Mouse (Mus musculus) liver, embryonic 14.5 days (tissue): ENCODE results near the gene Prdm16. TPM values are rescaled to one million over a fixed set of nuclear protein-coding genes. Genes with fewer than 3 reads are reported as not detected.

ENCODE experiments used
- ATAC-seq: fragments of 200-750 bp; cut with Nextera tagmentation; 2 replicates; pipeline ENCODE4 v1.8.0; 2017; ENCODE audit warnings: moderate number of reproducible peaks, mild to moderate bottlenecking, moderate library complexity; ENCODE audit not compliant: insufficient read depth
- DNase-seq, 3 experiments: peaks; one replicate each; pipeline ENCODE4 v3.0.0-alpha.2; 2012 to 2013; ENCODE audit warnings: low read depth in 3 of 3, low spot score in 3 of 3
- H3K27ac ChIP-seq: fragments of 300-500 bp; sonication (generic); 2 replicates; pipeline ENCODE4 v1.5.1; 2014; ENCODE audit warnings: moderate library complexity, mild to moderate bottlenecking, control low read depth, inconsistent platforms
- H3K27me3 ChIP-seq: fragments of 300-500 bp; sonication (generic); 2 replicates; pipeline ENCODE4 v1.6.1; 2014; ENCODE audit warnings: mild to moderate bottlenecking, low read length, moderate library complexity; ENCODE audit not compliant: control insufficient read depth, insufficient read depth
- H3K36me3 ChIP-seq: fragments of 300-500 bp; sonication (generic); replicated peaks from 2 replicates; pipeline ENCODE4 v1.6.1; 2014; ENCODE audit warnings: low read depth; ENCODE audit not compliant: control insufficient read depth, insufficient read depth
- H3K4me1 ChIP-seq, 2 experiments: fragments of 200-500 bp in 1 of 2; fragments of 300-500 bp in 1 of 2; sonication (generic) in 1 of 2; replicated peaks; 2 replicates each; pipeline ENCODE4 v1.6.1; 2012 to 2014; ENCODE audit warnings: antibody characterized with exemption in 1 of 2, inconsistent platforms in 1 of 2, low read length in 1 of 2; ENCODE audit not compliant: control insufficient read depth in 2 of 2, insufficient read depth in 2 of 2
- H3K4me2 ChIP-seq: fragments of 300-500 bp; sonication (generic); 2 replicates; pipeline ENCODE4 v1.6.1; 2014; ENCODE audit warnings: low read depth, mild to moderate bottlenecking, control low read depth, moderate library complexity
- H3K4me3 ChIP-seq, 2 experiments: fragments of 200-500 bp in 1 of 2; fragments of 300-500 bp in 1 of 2; sonication (generic) in 1 of 2; 2 replicates each; pipeline ENCODE4 v1.5.1; 2012 to 2014; ENCODE audit warnings: low read depth in 2 of 2, low read length in 2 of 2, mild to moderate bottlenecking in 2 of 2, control low read depth in 1 of 2, inconsistent platforms in 1 of 2, moderate library complexity in 1 of 2; ENCODE audit not compliant: insufficient read depth in 1 of 2
- H3K9ac ChIP-seq: fragments of 300-500 bp; sonication (generic); replicated peaks from 2 replicates; pipeline ENCODE4 v1.6.1; 2014; ENCODE audit warnings: mild to moderate bottlenecking, control low read depth, moderate library complexity
- H3K9me3 ChIP-seq: fragments of 300-500 bp; sonication (generic); 2 replicates; pipeline ENCODE4 v1.6.1; 2016; ENCODE audit warnings: low read length, mixed read lengths; ENCODE audit not compliant: control insufficient read depth
- CTCF ChIP-seq: IDR thresholded peaks from 2 replicates; pipeline ENCODE4 v1.5.1; 2016; ENCODE audit warnings: antibody characterized with exemption, low read depth, control low read depth
- EP300 ChIP-seq: IDR thresholded peaks from 2 replicates; pipeline ENCODE4 v1.6.1; 2016; ENCODE audit warnings: antibody characterized with exemption, low read depth
- WGBS: fragments of 180-500 bp; shearing (Covaris S2); extraction: QIAGEN DNeasy Blood & Tissue Kit; methylation state at CpG from one replicate; pipeline ENCODE4 v1.1.7; 2014; ENCODE audit not compliant: insufficient replicate concordance; 5-methylcytosine and 5-hydroxymethylcytosine counted together
- polyA plus RNA-seq, 2 experiments: library from polyadenylated mRNA; depleted of rRNA in 1 of 2; stranded (reverse) in 1 of 2; unstranded in 1 of 2; fragments of >200 nt; fragmentation: Nextera tagmentation in 1 of 2; extraction: Ambion mirVana in 1 of 2; gene quantifications; 2 replicates each; pipeline versions ENCODE4 v1.2.1 to v1.2.3; 2012 to 2014

Prdm16 gene
- polyA plus RNA-seq, 2 experiments = 0.70 to 0.86 TPM

DNA sequence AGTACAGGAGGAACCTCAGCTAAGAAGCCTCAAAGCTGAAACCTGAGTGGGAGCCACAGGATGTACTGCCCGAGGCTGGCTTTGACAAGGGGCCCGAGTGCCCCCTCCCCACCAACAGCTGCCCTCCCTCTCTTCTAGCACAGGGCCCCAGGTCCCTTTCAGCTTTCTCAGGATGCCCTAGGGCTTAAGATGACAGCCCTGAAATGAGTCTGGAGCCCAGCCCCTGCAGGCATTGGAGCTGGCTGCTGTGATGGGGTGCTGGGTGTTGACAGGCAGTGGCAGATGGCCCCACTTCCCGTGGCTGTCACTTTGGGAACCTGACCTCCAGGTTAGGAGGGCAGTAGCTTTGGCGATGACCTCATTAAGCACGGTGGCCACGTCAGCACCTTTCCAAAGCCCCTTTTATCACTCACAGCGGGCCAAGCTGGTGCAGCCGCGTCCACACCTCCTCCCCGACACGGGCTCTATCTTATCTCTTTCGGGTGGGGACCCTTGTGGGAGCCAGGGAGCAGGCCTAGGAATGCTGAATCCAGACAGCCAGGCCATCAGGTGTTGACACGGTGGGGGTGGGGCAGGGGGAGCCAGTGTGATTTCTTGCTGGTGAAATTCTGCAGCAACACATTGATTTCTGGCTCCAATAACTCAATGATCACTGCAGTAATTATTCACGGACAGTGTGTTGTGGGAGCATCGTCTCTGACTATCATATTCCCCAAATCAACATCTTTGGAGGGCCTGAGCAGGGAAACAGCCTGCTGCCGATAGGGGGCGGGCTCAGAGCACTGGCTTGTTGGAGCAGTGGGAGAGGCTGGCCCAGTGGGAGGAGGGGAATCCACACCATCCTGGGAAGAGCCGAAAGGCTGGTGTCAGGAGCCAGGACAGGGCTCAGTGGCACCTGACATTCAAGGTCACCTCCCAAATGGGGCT, 243.2 kb downstream of the Prdm16 start:
- no peak for DNase-seq
- H3K4me3 ChIP-seq = no peak overlapping the region
- no peak overlapping the region for H3K27ac ChIP-seq
- no peaks in the 10 kb centered on the region for H3K4me1 ChIP-seq
- 19% methylated on average over 18 of the region's 18 CpGs for WGBS
- H3K27me3 ChIP-seq = no peaks in the 10 kb centered on the region
- ATAC-seq = peak; percentile 36; the same call in 1 of the 2 replicates
- TF ChIP-seq EP300 = no peak
- peak; percentile 75 for TF ChIP-seq CTCF
- H3K9me3 ChIP-seq = no peaks in the 10 kb centered on the region
- H3K36me3 ChIP-seq = no peaks in the 10 kb centered on the region
- no peak overlapping the region for H3K9ac ChIP-seq
- no peak overlapping the region for H3K4me2 ChIP-seq

DNA sequence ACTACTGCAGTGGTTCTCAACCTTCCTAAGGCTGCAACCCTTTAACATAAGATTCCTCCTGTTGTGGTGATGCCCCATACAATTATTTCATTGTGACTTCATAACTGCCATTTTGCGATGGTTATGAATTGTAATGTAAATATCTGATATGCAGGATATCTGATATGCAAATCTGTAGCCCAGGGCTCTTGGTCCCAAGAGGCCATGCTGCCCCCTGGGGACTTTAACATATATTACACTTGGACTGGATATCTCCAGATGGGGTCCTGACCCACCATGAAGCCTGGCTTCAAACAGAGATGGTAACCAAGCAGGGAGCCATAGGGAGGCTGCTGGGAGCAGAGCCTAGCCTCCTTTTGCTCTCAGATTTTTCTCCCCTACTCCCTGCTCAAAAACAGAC, 244.0 kb downstream of the Prdm16 start:
- DNase-seq (no peak), ATAC-seq (no peak)
- Histone ChIP-seq H3K27ac (no peak overlapping the region), H3K4me2 (no peak overlapping the region), H3K9me3 (no peaks in the 10 kb centered on the region), H3K4me1 (no peaks in the 10 kb centered on the region), H3K36me3 (no peaks in the 10 kb centered on the region), H3K9ac (no peak overlapping the region), H3K4me3 (no peak overlapping the region), H3K27me3 (no peaks in the 10 kb centered on the region)
- 51% methylated on average over 1 of the region's 1 CpGs for WGBS
- TF ChIP-seq CTCF (peak; percentile 16; the same call in 1 of the 2 replicates), EP300 (no peak)

DNA sequence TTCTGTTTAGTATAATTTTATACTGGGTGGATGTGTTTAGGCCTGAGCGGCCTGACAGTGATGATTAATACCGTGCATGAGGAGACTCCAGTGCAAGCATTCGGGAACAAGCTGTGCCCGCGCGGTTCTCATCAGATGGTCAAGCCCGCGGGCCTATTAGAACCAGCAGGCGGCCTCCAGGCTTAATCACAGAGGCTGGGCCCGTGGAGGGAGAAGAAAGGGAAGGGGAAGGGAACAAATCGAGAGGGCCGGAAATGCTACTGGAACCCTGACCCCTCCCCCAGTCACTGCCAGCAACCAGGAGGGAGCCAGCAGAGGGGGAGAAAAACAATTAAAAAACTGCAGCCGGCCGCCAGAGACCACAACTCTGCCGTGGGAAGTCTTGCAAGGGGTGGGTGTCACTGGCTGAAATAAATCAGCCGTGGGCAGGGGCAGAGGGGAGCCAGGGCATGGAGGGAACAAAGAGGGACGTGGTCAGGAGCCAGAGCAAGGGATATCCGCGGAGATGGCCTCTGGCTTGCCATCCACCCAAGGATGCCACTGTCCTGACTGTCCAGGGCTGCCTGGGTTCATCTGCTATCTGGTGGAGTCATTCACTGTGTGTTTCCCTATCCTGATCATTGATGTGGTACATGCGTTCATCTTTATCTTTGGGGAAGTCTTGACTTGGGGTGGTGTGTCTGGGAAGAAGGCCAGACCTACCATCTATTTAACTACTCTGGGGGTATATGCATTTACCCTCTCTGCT, 246.2 kb downstream of the Prdm16 start:
- TF ChIP-seq EP300 = no peak
- no peak for TF ChIP-seq CTCF

DNA sequence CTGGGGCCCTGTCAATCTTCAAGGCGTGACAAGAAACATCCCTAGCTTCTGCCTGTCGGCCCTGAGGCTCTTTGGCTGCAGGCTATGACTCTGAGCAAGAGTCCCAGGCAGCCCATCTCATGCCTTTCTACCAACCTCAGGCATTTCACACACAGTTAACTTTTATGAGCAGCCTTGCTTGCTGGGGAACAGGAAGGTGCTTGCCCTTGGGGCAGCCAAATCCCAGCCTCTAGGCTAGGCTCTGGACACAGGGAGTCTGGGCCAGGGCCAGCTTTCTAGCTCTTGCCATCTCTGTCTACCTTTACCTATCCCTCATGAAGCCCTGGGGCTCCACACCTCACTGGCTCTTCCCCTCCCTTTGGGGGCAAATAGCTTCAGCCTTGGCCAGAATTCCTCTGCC, 247.0 kb downstream of the Prdm16 start:
- 55% methylated on average over 2 of the region's 2 CpGs for WGBS
- TF ChIP-seq CTCF (no peak), EP300 (no peak)
- Histone ChIP-seq H3K4me3 (no peak overlapping the region), H3K27ac (no peak overlapping the region), H3K4me2 (no peak overlapping the region), H3K4me1 (no peaks in the 10 kb centered on the region), H3K36me3 (no peaks in the 10 kb centered on the region), H3K27me3 (no peaks in the 10 kb centered on the region), H3K9me3 (no peaks in the 10 kb centered on the region), H3K9ac (no peak overlapping the region)
- ATAC-seq (no peak), DNase-seq (no peak)

More for the DNA sequence above, 246.2 kb downstream of the Prdm16 start:
- Histone ChIP-seq H3K9me3 (no peaks in the 10 kb centered on the region), H3K27ac (no peak overlapping the region), H3K9ac (no peak overlapping the region), H3K4me1 (no peaks in the 10 kb centered on the region), H3K4me2 (no peak overlapping the region), H3K27me3 (no peaks in the 10 kb centered on the region), H3K36me3 (no peaks in the 10 kb centered on the region), H3K4me3 (no peak overlapping the region)
- WGBS = 9% methylated on average over 20 of the region's 20 CpGs
- DNase-seq (no peak), ATAC-seq (no peak)

DNA sequence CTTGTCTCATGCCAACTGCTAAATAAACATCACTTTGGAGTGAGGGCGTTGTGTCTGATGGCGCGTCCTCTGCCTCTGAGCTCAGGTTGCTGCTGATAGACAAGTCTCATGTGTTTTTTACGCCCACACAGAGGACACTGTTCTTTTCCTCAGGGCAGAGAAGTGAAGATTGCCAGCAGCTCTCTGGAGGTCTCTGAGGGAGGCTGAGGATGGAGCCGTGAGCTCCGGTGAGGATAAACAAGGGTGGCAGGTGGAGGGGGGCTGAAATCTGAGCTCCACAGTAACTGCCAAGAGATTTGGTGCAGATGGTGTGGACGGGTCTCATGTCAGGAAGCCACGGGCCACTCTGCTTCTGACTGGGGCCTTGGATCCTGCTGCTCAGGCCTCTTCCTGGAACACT, 249.9 kb downstream of the Prdm16 start:
- Histone ChIP-seq H3K36me3 (no peaks in the 10 kb centered on the region), H3K27ac (no peak overlapping the region), H3K4me2 (no peak overlapping the region), H3K4me3 (no peak overlapping the region), H3K9me3 (no peaks in the 10 kb centered on the region), H3K9ac (no peak overlapping the region), H3K27me3 (no peaks in the 10 kb centered on the region), H3K4me1 (no peaks in the 10 kb centered on the region)
- ATAC-seq (no peak), DNase-seq (no peak)
- 51% methylated on average over 8 of the region's 8 CpGs for WGBS
- TF ChIP-seq CTCF (no peak), EP300 (no peak)
